Comparison of ENCODE assay signal across 9 mouse cellular contexts in the genomic region with DNA sequence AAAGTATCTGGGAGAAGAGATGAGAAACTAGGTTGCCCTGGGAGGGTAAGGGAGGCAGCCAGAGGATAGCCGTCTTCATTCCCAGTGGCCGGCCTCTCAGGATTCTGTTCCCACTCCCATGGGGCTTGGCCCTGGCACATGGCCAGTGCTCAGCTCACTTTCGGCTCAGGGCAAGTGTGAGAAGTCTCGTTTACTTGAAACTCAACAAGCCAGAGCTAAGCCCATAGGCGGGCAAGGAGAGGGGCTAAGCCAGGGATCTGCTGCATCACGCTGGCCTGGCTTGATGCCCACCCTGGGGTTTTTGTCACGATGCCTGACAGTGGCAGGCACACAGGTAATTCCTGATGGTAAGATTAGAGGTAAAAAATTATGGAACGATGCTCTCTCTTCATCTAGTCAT. TPM values are rescaled to one million over a fixed set of nuclear protein-coding genes. Genes with fewer than 3 reads are reported as not detected.
DNase-seq lines count a peak whose midpoint lies in the region; ATAC-seq and TF ChIP-seq lines count a peak whose summit lies in the region.
"Had no signal": no experiment of that assay in that cellular context is flagged by ENCODE, and none has a peak within 500 bp of the region (broad histone marks: within the 10 kb centered on the region; RNA-seq: fewer than 3 reads in every experiment).

No protein-coding gene starts in this region.

- no peaks in the 10 kb centered on the region for H3K27me3 ChIP-seq in embryonic facial prominence, embryonic 14.5 days (replicated peaks; ENCODE audit: control insufficient read depth, insufficient read depth, low read length)
- no peaks in the 10 kb centered on the region for H3K27me3 ChIP-seq in embryonic facial prominence, embryonic 10.5 days (replicated peaks; ENCODE audit: low read depth, poor library complexity, severe bottlenecking)
- no peaks in the 10 kb centered on the region for H3K27me3 ChIP-seq in kidney, embryonic 15.5 days
- no peaks in the 10 kb centered on the region for H3K27me3 ChIP-seq in limb, embryonic 10.5 days (ENCODE audit: low read depth, poor library complexity, severe bottlenecking)

- no peaks in the 10 kb centered on the region for H3K9me3 ChIP-seq in embryonic facial prominence, embryonic 14.5 days (ENCODE audit: control insufficient read depth, low read length)
- H3K9me3 ChIP-seq in embryonic facial prominence, embryonic 10.5 days: no peaks in the 10 kb centered on the region
- no peaks in the 10 kb centered on the region for H3K9me3 ChIP-seq in kidney, embryonic 15.5 days (replicated peaks)
- H3K9me3 ChIP-seq in limb, embryonic 10.5 days (replicated peaks): no peaks in the 10 kb centered on the region
- H3K9me3 ChIP-seq: midbrain, embryonic 10.5 days had no signal

- no peak overlapping the region for H3K9ac ChIP-seq in embryonic facial prominence, embryonic 14.5 days (ENCODE audit: low read depth, low read length)
- no peak overlapping the region for H3K9ac ChIP-seq in kidney, embryonic 15.5 days

- ATAC-seq in embryonic facial prominence, embryonic 14.5 days (ENCODE audit: low read depth): peak; percentile 74
- no peak for ATAC-seq in kidney, embryonic 15.5 days (replicated peaks; ENCODE audit: low FRiP score)
- no peak for ATAC-seq in monocyte, adult 5-6 weeks (replicated peaks; ENCODE audit: insufficient number of reproducible peaks, low FRiP score, low TSS enrichment, poor library complexity, severe bottlenecking)

- WGBS in embryonic facial prominence, embryonic 14.5 days: 56% methylated on average over 8 of the region's 8 CpGs
- 86% methylated on average over 8 of the region's 8 CpGs for WGBS in embryonic facial prominence, embryonic 10.5 days
- 64% methylated on average over 8 of the region's 8 CpGs for WGBS in kidney, embryonic 15.5 days
- WGBS in limb, embryonic 10.5 days: 84% methylated on average over 8 of the region's 8 CpGs

- peak; percentile 72 for DNase-seq in embryonic facial prominence, embryonic 14.5 days (ENCODE audit: low spot score)
- no peak for DNase-seq in embryonic facial prominence, embryonic 10.5 days (ENCODE audit: low spot score)
- peak; percentile 20 to 59 for DNase-seq in kidney, postnatal 36 days
- DNase-seq in brain, embryonic 14.5 days (ENCODE audit: low read depth): peak; percentile 53
- peak; percentile 20 for DNase-seq in limb, embryonic 10.5 days (ENCODE audit: low spot score)
- no peak for DNase-seq in thymus, postnatal 25 days

- no peak for TF ChIP-seq POLR2A in brain, embryonic 14.5 days (IDR thresholded peaks at IDR 0.05; ENCODE audit: borderline replicate concordance, extremely low read depth, insufficient read depth, insufficient read length, poor library complexity, severe bottlenecking)

- H3K4me1 ChIP-seq in embryonic facial prominence, embryonic 14.5 days (ENCODE audit: control insufficient read depth, insufficient read depth, low read length): peaks cover 4% of the 10 kb centered on the region; the same call in 1 of the 2 replicates
- H3K4me1 ChIP-seq in embryonic facial prominence, embryonic 10.5 days: peaks cover 9% of the 10 kb centered on the region; the same call in 1 of the 2 replicates
- no peaks in the 10 kb centered on the region for H3K4me1 ChIP-seq in kidney, embryonic 15.5 days
- no peaks in the 10 kb centered on the region for H3K4me1 ChIP-seq in limb, embryonic 10.5 days

- no peak overlapping the region for H3K27ac ChIP-seq in embryonic facial prominence, embryonic 14.5 days (replicated peaks; ENCODE audit: low read depth, low read length)
- H3K27ac ChIP-seq in embryonic facial prominence, embryonic 10.5 days (replicated peaks): no peak overlapping the region
- H3K27ac ChIP-seq in kidney, embryonic 15.5 days: no peak overlapping the region
- no peak overlapping the region for H3K27ac ChIP-seq in limb, embryonic 10.5 days
- H3K27ac ChIP-seq: midbrain, embryonic 10.5 days had no signal

- no peak overlapping the region for H3K4me3 ChIP-seq in embryonic facial prominence, embryonic 14.5 days (ENCODE audit: low read depth, low read length)
- H3K4me3 ChIP-seq in embryonic facial prominence, embryonic 10.5 days: no peak overlapping the region
- no peak overlapping the region for H3K4me3 ChIP-seq in kidney, embryonic 15.5 days (replicated peaks)
- no peak overlapping the region for H3K4me3 ChIP-seq in limb, embryonic 10.5 days
- H3K4me3 ChIP-seq: midbrain, embryonic 10.5 days had no signal

- no peak for TF ChIP-seq CTCF in brain, embryonic 14.5 days (IDR thresholded peaks at IDR 0.05; ENCODE audit: borderline replicate concordance, extremely low read depth, insufficient read depth, insufficient read length)

- no peaks in the 10 kb centered on the region for H3K36me3 ChIP-seq in embryonic facial prominence, embryonic 14.5 days (ENCODE audit: control insufficient read depth, insufficient read depth, low read length)
- H3K36me3 ChIP-seq in embryonic facial prominence, embryonic 10.5 days (replicated peaks): no peaks in the 10 kb centered on the region
- H3K36me3 ChIP-seq in kidney, embryonic 15.5 days: no peaks in the 10 kb centered on the region
- no peaks in the 10 kb centered on the region for H3K36me3 ChIP-seq in limb, embryonic 10.5 days
- H3K36me3 ChIP-seq: midbrain, embryonic 10.5 days had no signal

- no peak overlapping the region for H3K4me2 ChIP-seq in embryonic facial prominence, embryonic 14.5 days (ENCODE audit: low read depth, low read length)
- no peak overlapping the region for H3K4me2 ChIP-seq in kidney, embryonic 15.5 days

RNA-seq across cellular contexts. Expression of a gene that starts 8.4 kb away (rescaled TPM):
- polyA plus RNA-seq in embryonic facial prominence, embryonic 14.5 days (2014; fragmentation: Nextera tagmentation; extraction: Ambion mirVana): 577 and 678 TPM in 2 replicates
- polyA plus RNA-seq in embryonic facial prominence, embryonic 10.5 days (2016; fragmentation: Nextera tagmentation; extraction: Ambion mirVana): 777 and 806 TPM in 2 replicates
- 708 and 821 TPM in 2 replicates for polyA plus RNA-seq in kidney, embryonic 15.5 days (2015; fragmentation: Nextera tagmentation; extraction: Ambion mirVana)
- polyA plus RNA-seq in brain, embryonic 14.5 days (2012; rRNA removed): 108 and 152 TPM in 2 replicates
- polyA plus RNA-seq in limb, embryonic 10.5 days (2016; fragmentation: Nextera tagmentation; extraction: Ambion mirVana): 775 and 943 TPM in 2 replicates
- 70.0 to 115 TPM (median 89.9 TPM) in 3 replicates for total RNA-seq in monocyte, adult 5-6 weeks (2017)

RNA-seq across cellular contexts. Expression of a gene that starts 18.0 kb away (rescaled TPM):
- polyA plus RNA-seq in embryonic facial prominence, embryonic 14.5 days (2014; fragmentation: Nextera tagmentation; extraction: Ambion mirVana): 15.9 and 17.7 TPM in 2 replicates
- 21.4 and 23.9 TPM in 2 replicates for polyA plus RNA-seq in embryonic facial prominence, embryonic 10.5 days (2016; fragmentation: Nextera tagmentation; extraction: Ambion mirVana)
- polyA plus RNA-seq in kidney, embryonic 15.5 days (2015; fragmentation: Nextera tagmentation; extraction: Ambion mirVana): 24.4 and 26.4 TPM in 2 replicates
- 23.4 and 26.9 TPM in 2 replicates for polyA plus RNA-seq in brain, embryonic 14.5 days (2012; rRNA removed)
- 14.3 and 14.9 TPM in 2 replicates for polyA plus RNA-seq in limb, embryonic 10.5 days (2016; fragmentation: Nextera tagmentation; extraction: Ambion mirVana)
- total RNA-seq in monocyte, adult 5-6 weeks (2017): 147 to 179 TPM (median 160 TPM) in 3 replicates

RNA-seq across cellular contexts. Expression of a gene that starts 37.8 kb away (rescaled TPM):
- 8.9 and 9.8 TPM in 2 replicates for polyA plus RNA-seq in embryonic facial prominence, embryonic 14.5 days (2014; fragmentation: Nextera tagmentation; extraction: Ambion mirVana)
- polyA plus RNA-seq in embryonic facial prominence, embryonic 10.5 days (2016; fragmentation: Nextera tagmentation; extraction: Ambion mirVana): 9.0 and 9.8 TPM in 2 replicates
- polyA plus RNA-seq in kidney, embryonic 15.5 days (2015; fragmentation: Nextera tagmentation; extraction: Ambion mirVana): 14.4 and 17.4 TPM in 2 replicates
- 13.5 and 14.8 TPM in 2 replicates for polyA plus RNA-seq in brain, embryonic 14.5 days (2012; rRNA removed)
- 8.7 and 9.3 TPM in 2 replicates for polyA plus RNA-seq in limb, embryonic 10.5 days (2016; fragmentation: Nextera tagmentation; extraction: Ambion mirVana)
- 24.2 to 38.2 TPM (median 33.3 TPM) in 3 replicates for total RNA-seq in monocyte, adult 5-6 weeks (2017)

Comparison
In these comparisons a context has a peak if more than half of its experiments do, and no peak if none do; other contexts are left out.
1. DNase-seq: peak in embryonic facial prominence, embryonic 14.5 days (single experiment), kidney, postnatal 36 days (2 of 2), brain, embryonic 14.5 days (single experiment) and limb, embryonic 10.5 days (single experiment); none in embryonic facial prominence, embryonic 10.5 days (single experiment) and thymus, postnatal 25 days (single experiment).